In genomic region chr5:28123455-28123825, GRCm38 (mm10) we compare ENCODE assay signal across 11 mouse cellular contexts. TPM values are rescaled to one million over a fixed set of nuclear protein-coding genes. Genes with fewer than 3 reads are reported as not detected.
DNase-seq lines count a peak whose midpoint lies in the region; ATAC-seq lines count a peak whose summit lies in the region.
"Had no signal": no experiment of that assay in that cellular context is flagged by ENCODE, and none has a peak within 500 bp of the region (broad histone marks: within the 10 kb centered on the region; RNA-seq: fewer than 3 reads in every experiment).

No protein-coding gene starts in this region.

- 1% methylated on average over 11 of the region's 11 CpGs for WGBS in heart, embryonic 14.5 days
- 2% methylated on average over 11 of the region's 11 CpGs for WGBS in embryonic facial prominence, embryonic 14.5 days
- 4% methylated on average over 11 of the region's 11 CpGs for WGBS in hindbrain, embryonic 13.5 days
- 4% methylated on average over 11 of the region's 11 CpGs for WGBS in midbrain, embryonic 14.5 days

- ATAC-seq in heart, embryonic 14.5 days (ENCODE audit: insufficient number of reproducible peaks, insufficient read depth, low FRiP score, low read depth), result no peak
- no peak for ATAC-seq in embryonic facial prominence, embryonic 14.5 days (ENCODE audit: low read depth)
- 0 out of 2 replicates have a peak, but pooled peaks have one; percentile 38 for ATAC-seq in hindbrain, embryonic 13.5 days (ENCODE audit: low FRiP score)
- ATAC-seq in midbrain, embryonic 14.5 days (ENCODE audit: low FRiP score, low TSS enrichment), result peak; percentile 46
- ATAC-seq in megakaryocyte-erythroid progenitor cell, adult 5-6 weeks (replicated peaks; ENCODE audit: low FRiP score, low TSS enrichment, poor library complexity, severe bottlenecking), result no peak

- no peaks in the 10 kb centered on the region for H3K36me3 ChIP-seq in heart, embryonic 14.5 days (ENCODE audit: control insufficient read depth, insufficient read depth, low read length)
- no peaks in the 10 kb centered on the region for H3K36me3 ChIP-seq in embryonic facial prominence, embryonic 14.5 days (ENCODE audit: control insufficient read depth, insufficient read depth, low read length)
- no peaks in the 10 kb centered on the region for H3K36me3 ChIP-seq in hindbrain, embryonic 13.5 days
- H3K36me3 ChIP-seq in midbrain, embryonic 14.5 days (ENCODE audit: control insufficient read depth, insufficient read depth, low read length), result no peaks in the 10 kb centered on the region
- H3K36me3 ChIP-seq: limb, embryonic 15.5 days had no signal

- peaks cover 95% of the 10 kb centered on the region for H3K27me3 ChIP-seq in heart, embryonic 14.5 days (ENCODE audit: control insufficient read depth, insufficient read depth, low read length)
- H3K27me3 ChIP-seq in embryonic facial prominence, embryonic 14.5 days (replicated peaks; ENCODE audit: control insufficient read depth, insufficient read depth, low read length), result peaks cover 98% of the 10 kb centered on the region
- peaks cover 97% of the 10 kb centered on the region for H3K27me3 ChIP-seq in hindbrain, embryonic 13.5 days
- peaks cover 41% of the 10 kb centered on the region for H3K27me3 ChIP-seq in midbrain, embryonic 14.5 days (ENCODE audit: control insufficient read depth, insufficient read depth, low read length)

- peak overlapping the region in 1 of 2 experiments; percentile 14; a peak in 1 of 4 replicates for H3K4me3 ChIP-seq in heart, embryonic 14.5 days (ENCODE audit: control insufficient read depth in 1 of 2, insufficient read depth in 1 of 2, low read depth in 1 of 2, low read length in 2 of 2)
- 0 out of 2 replicates have a peak overlapping the region, but pooled peaks have one; percentile 8 for H3K4me3 ChIP-seq in embryonic facial prominence, embryonic 14.5 days (ENCODE audit: low read depth, low read length)
- peak overlapping the region; percentile 14; the same call in 1 of the 2 replicates for H3K4me3 ChIP-seq in hindbrain, embryonic 13.5 days
- peak overlapping the region; percentile 28 for H3K4me3 ChIP-seq in midbrain, embryonic 14.5 days (replicated peaks; ENCODE audit: low read depth, low read length)
- H3K4me3 ChIP-seq: limb, embryonic 15.5 days had no signal

- no peaks in the 10 kb centered on the region for H3K9me3 ChIP-seq in heart, embryonic 14.5 days (ENCODE audit: control insufficient read depth, low read length)
- no peaks in the 10 kb centered on the region for H3K9me3 ChIP-seq in embryonic facial prominence, embryonic 14.5 days (ENCODE audit: control insufficient read depth, low read length)
- H3K9me3 ChIP-seq in hindbrain, embryonic 13.5 days, result no peaks in the 10 kb centered on the region
- H3K9me3 ChIP-seq in midbrain, embryonic 14.5 days (ENCODE audit: control insufficient read depth, low read length), result no peaks in the 10 kb centered on the region
- H3K9me3 ChIP-seq: limb, embryonic 15.5 days had no signal

- no peak overlapping the region for H3K9ac ChIP-seq in heart, embryonic 14.5 days (ENCODE audit: low read length)
- H3K9ac ChIP-seq in embryonic facial prominence, embryonic 14.5 days (ENCODE audit: low read depth, low read length), result no peak overlapping the region
- H3K9ac ChIP-seq in hindbrain, embryonic 13.5 days, result no peak overlapping the region
- peak overlapping the region; percentile 59; the same call in 1 of the 2 replicates for H3K9ac ChIP-seq in midbrain, embryonic 14.5 days (replicated peaks; ENCODE audit: low read length)
- H3K9ac ChIP-seq: limb, embryonic 15.5 days had no signal

- no peak overlapping the region for H3K27ac ChIP-seq in heart, embryonic 14.5 days (replicated peaks in 1 of 2; ENCODE audit: control insufficient read depth in 1 of 2, insufficient read depth in 1 of 2, low read depth in 2 of 2, low read length in 2 of 2)
- H3K27ac ChIP-seq in embryonic facial prominence, embryonic 14.5 days (replicated peaks; ENCODE audit: low read depth, low read length), result no peak overlapping the region
- H3K27ac ChIP-seq in hindbrain, embryonic 13.5 days, result no peak overlapping the region
- peak overlapping the region; percentile 87 for H3K27ac ChIP-seq in midbrain, embryonic 14.5 days (replicated peaks; ENCODE audit: low read depth, low read length)
- H3K27ac ChIP-seq: limb, embryonic 15.5 days had no signal

- H3K4me1 ChIP-seq in heart, embryonic 14.5 days (ENCODE audit: control insufficient read depth in 2 of 2, insufficient read depth in 2 of 2, low read length in 2 of 2), result peaks cover 0 to 5% of the 10 kb centered on the region in 2 experiments; a peak in 2 of 4 replicates
- no peaks in the 10 kb centered on the region for H3K4me1 ChIP-seq in embryonic facial prominence, embryonic 14.5 days (ENCODE audit: control insufficient read depth, insufficient read depth, low read length)
- H3K4me1 ChIP-seq in hindbrain, embryonic 13.5 days (replicated peaks), result peaks cover 13% of the 10 kb centered on the region
- peaks cover 11% of the 10 kb centered on the region for H3K4me1 ChIP-seq in midbrain, embryonic 14.5 days (ENCODE audit: control insufficient read depth, insufficient read depth, low read length)

- peak overlapping the region; percentile 44 for H3K4me2 ChIP-seq in heart, embryonic 14.5 days (ENCODE audit: low read length)
- 0 out of 2 replicates have a peak overlapping the region, but pooled peaks have one; percentile 6 for H3K4me2 ChIP-seq in embryonic facial prominence, embryonic 14.5 days (ENCODE audit: low read depth, low read length)
- H3K4me2 ChIP-seq in hindbrain, embryonic 13.5 days, result peak overlapping the region; percentile 32
- H3K4me2 ChIP-seq in midbrain, embryonic 14.5 days (ENCODE audit: low read length), result peak overlapping the region; percentile 53
- H3K4me2 ChIP-seq: limb, embryonic 15.5 days had no signal

- DNase-seq in heart, adult 8-10 months (ENCODE audit: low spot score), result no peak
- DNase-seq in embryonic facial prominence, embryonic 14.5 days (ENCODE audit: low spot score), result no peak
- DNase-seq in midbrain, embryonic 14.5 days, result peak; percentile 61
- DNase-seq in layer of hippocampus, adult 18-20 months (ENCODE audit: low spot score in 2 of 2), result no peak
- no peak for DNase-seq in cerebellum, postnatal 25 days

RNA-seq across cellular contexts. Expression of gene En2, which starts 42.1 kb away (rescaled TPM):
- polyA plus RNA-seq in heart, embryonic 14.5 days (2014; fragmentation: Nextera tagmentation; extraction: Ambion mirVana), result not detected in 2 replicates
- total RNA-seq in heart, adult 8-10 months (2022), result under 1 TPM in 1 of 4 experiments, not detected in 3; 0.09 TPM
- polyA plus RNA-seq in embryonic facial prominence, embryonic 14.5 days (2014; fragmentation: Nextera tagmentation; extraction: Ambion mirVana), result not detected in 2 replicates
- polyA plus RNA-seq in hindbrain, embryonic 13.5 days (2015; fragmentation: Nextera tagmentation; extraction: Ambion mirVana), result 0.58 and 0.71 TPM in 2 replicates
- 3.8 TPM in 2 replicates for polyA plus RNA-seq in midbrain, embryonic 14.5 days (2014; fragmentation: Nextera tagmentation; extraction: Ambion mirVana)
- under 1 TPM; 0.33 to 0.54 TPM for total RNA-seq in layer of hippocampus, adult 18-20 months (2021)
- total RNA-seq in megakaryocyte-erythroid progenitor cell, adult 5-6 weeks (2014; fragmentation: Nextera tagmentation), result not detected in 2 replicates
- not detected in 2 replicates for total RNA-seq in megakaryocyte-erythroid progenitor cell, adult 5-6 weeks (2017)
- total RNA-seq: monocyte, adult 5-6 weeks had no signal
- polyA plus RNA-seq: limb, embryonic 15.5 days; thymus, postnatal 0 days had no signal

RNA-seq across cellular contexts. Expression of gene Insig1, which starts 52.3 kb away (rescaled TPM):
- polyA plus RNA-seq in heart, embryonic 14.5 days (2014; fragmentation: Nextera tagmentation; extraction: Ambion mirVana), result 26.6 and 34.0 TPM in 2 replicates
- 10 to 100 TPM; 17.3 to 23.6 (median 18.3) TPM for total RNA-seq in heart, adult 8-10 months (2022)
- polyA plus RNA-seq in embryonic facial prominence, embryonic 14.5 days (2014; fragmentation: Nextera tagmentation; extraction: Ambion mirVana), result 47.9 and 58.7 TPM in 2 replicates
- polyA plus RNA-seq in hindbrain, embryonic 13.5 days (2015; fragmentation: Nextera tagmentation; extraction: Ambion mirVana), result 64.3 and 71.5 TPM in 2 replicates
- polyA plus RNA-seq in midbrain, embryonic 14.5 days (2014; fragmentation: Nextera tagmentation; extraction: Ambion mirVana), result 80.1 and 94.3 TPM in 2 replicates
- total RNA-seq in layer of hippocampus, adult 18-20 months (2021), result 10 to 100 TPM; 62.3 to 62.5 TPM
- total RNA-seq in megakaryocyte-erythroid progenitor cell, adult 5-6 weeks (2014; fragmentation: Nextera tagmentation), result 11.1 and 17.1 TPM in 2 replicates
- total RNA-seq in megakaryocyte-erythroid progenitor cell, adult 5-6 weeks (2017), result 24.4 and 38.2 TPM in 2 replicates

Comparison
In these comparisons a context has a peak if more than half of its experiments do, and no peak if none do; other contexts are left out.
1. ATAC-seq: peak in hindbrain, embryonic 13.5 days (single experiment) and midbrain, embryonic 14.5 days (single experiment); none in heart, embryonic 14.5 days (single experiment), embryonic facial prominence, embryonic 14.5 days (single experiment) and megakaryocyte-erythroid progenitor cell, adult 5-6 weeks (single experiment).
2. Peak in every context shown above with its lines, with median percentiles within 50 percentile points of each other: H3K4me2 ChIP-seq.